Mouse (Mus musculus): ENCODE results near the gene Plekhg5. TPM values are rescaled to one million over a fixed set of nuclear protein-coding genes. Genes with fewer than 3 reads are reported as not detected.

Plekhg5 gene
- total RNA-seq, 2 experiments from 2014 or later: 14.9 to 21.9 TPM

- intact Hi-C loops (cut with DNase I): no loop called here
- no peak for DNase-seq
Observed at GRCm38 (mm10) chr4:152120311-152121182, 48.2 kb downstream of the Plekhg5 start.

- intact Hi-C loops (cut with DNase I): no loop called here
- DNase-seq: no peak
Observed at GRCm38 (mm10) chr4:152121183-152121505, 48.8 kb downstream of the Plekhg5 start.

- DNase-seq: no peak
- intact Hi-C loops (cut with DNase I): no loop called here
Observed at GRCm38 (mm10) chr4:152124361-152124961, 52.2 kb downstream of the Plekhg5 start.

GRCm38 (mm10) chr4:152125161-152126025 lies 53.1 kb downstream of the Plekhg5 start:
- intact Hi-C loops (cut with DNase I): no loop called here

GRCm38 (mm10) chr4:152126026-152126920 lies 54.0 kb downstream of the Plekhg5 start:
- peak; percentile 35 to 42 for DNase-seq

More at GRCm38 (mm10) chr4:152125161-152126025, 53.1 kb downstream of the Plekhg5 start:
- DNase-seq: peak; percentile 77 to 79

GRCm38 (mm10) chr4:152127884-152128283 lies 55.6 kb downstream of the Plekhg5 start:
- intact Hi-C loops (cut with DNase I): no loop called here
- DNase-seq: no peak

More at GRCm38 (mm10) chr4:152126026-152126920, 54.0 kb downstream of the Plekhg5 start:
- intact Hi-C loops (cut with DNase I): no loop called here

- intact Hi-C loops (cut with DNase I): no loop called here
- DNase-seq: no peak
Observed at GRCm38 (mm10) chr4:152128784-152129183, 56.5 kb downstream of the Plekhg5 start.

GRCm38 (mm10) chr4:152129395-152129930 lies 57.2 kb downstream of the Plekhg5 start:
- DNase-seq: no peak
- intact Hi-C loops (cut with DNase I): no loop called here

- intact Hi-C loops (cut with DNase I): no loop called here
- peak; percentile 68 to 73 for DNase-seq
Observed at GRCm38 (mm10) chr4:152130771-152131653, 58.7 kb downstream of the Plekhg5 start.

- no peak for DNase-seq
- intact Hi-C loops (cut with DNase I): no loop called here
Observed at GRCm38 (mm10) chr4:152131809-152132771, 59.8 kb downstream of the Plekhg5 start.

GRCm38 (mm10) chr4:152132772-152133169 lies 60.5 kb downstream of the Plekhg5 start:
- intact Hi-C loops (cut with DNase I): no loop called here
- DNase-seq: no peak

GRCm38 (mm10) chr4:152133213-152133612 lies 60.9 kb downstream of the Plekhg5 start:
- no peak for DNase-seq
- intact Hi-C loops (cut with DNase I): no loop called here

GRCm38 (mm10) chr4:152134507-152134906 lies 62.2 kb downstream of the Plekhg5 start:
- DNase-seq: peak in 1 of 2 experiments; percentile 55
- intact Hi-C loops (cut with DNase I): no loop called here

GRCm38 (mm10) chr4:152135363-152135762 lies 63.1 kb downstream of the Plekhg5 start:
- no peak for DNase-seq
- intact Hi-C loops (cut with DNase I): no loop called here

- intact Hi-C loops (cut with DNase I): no loop called here
- no peak for DNase-seq
Observed at GRCm38 (mm10) chr4:152136112-152136875, 64.0 kb downstream of the Plekhg5 start.

- intact Hi-C loops (cut with DNase I): no loop called here
- no peak for DNase-seq
Observed at GRCm38 (mm10) chr4:152136876-152137250, 64.6 kb downstream of the Plekhg5 start.
